9 mouse cellular contexts compared by ENCODE assay signal in the genomic region with DNA sequence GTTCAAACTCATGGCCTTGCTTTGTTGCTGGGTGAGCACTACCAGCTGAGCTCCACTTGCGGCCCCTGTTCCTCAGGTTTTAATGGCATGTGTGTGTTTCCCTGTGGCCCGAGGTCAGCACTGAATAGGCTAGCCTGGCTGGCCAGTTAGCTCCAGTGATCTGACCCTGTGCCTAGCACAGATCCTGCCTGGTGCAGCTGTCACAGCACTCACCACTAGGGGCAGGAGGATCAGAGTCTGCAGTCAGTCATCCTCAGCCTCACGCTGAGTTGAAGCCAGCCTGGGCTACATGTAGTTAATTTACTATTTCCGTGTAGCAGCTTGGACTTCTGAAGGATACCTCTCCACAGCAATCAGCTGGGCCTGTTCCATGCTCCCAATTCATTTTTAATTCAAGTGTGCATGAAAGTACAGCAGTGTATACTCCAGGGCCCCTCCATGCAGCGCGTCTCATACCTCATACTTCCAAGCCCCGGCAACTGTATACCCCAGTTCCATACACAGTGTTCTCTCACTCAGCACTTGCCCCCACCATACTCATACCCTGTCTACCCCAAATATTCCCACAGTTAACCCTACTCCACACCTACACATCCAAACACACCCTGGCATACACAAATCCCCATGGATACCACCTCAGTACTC. TPM values are rescaled to one million over a fixed set of nuclear protein-coding genes. Genes with fewer than 3 reads are reported as not detected.
DNase-seq lines count a peak whose midpoint lies in the region; ATAC-seq lines count a peak whose summit lies in the region.
"Had no signal": no experiment of that assay in that cellular context is flagged by ENCODE, and none has a peak within 500 bp of the region (broad histone marks: within the 10 kb centered on the region; RNA-seq: fewer than 3 reads in every experiment).

No protein-coding gene starts in this region.

- ATAC-seq in forebrain, embryonic 13.5 days = peak; percentile 50; the same call in 1 of the 2 replicates
- ATAC-seq in intestine, embryonic 16.5 days = no peak
- no peak for ATAC-seq in activated CD4-positive, CD25-positive, alpha-beta regulatory T cell, adult 4 months

- peaks cover 16% of the 10 kb centered on the region for H3K4me1 ChIP-seq in forebrain, embryonic 13.5 days
- peaks cover 56% of the 10 kb centered on the region for H3K4me1 ChIP-seq in intestine, embryonic 16.5 days (ENCODE audit: control insufficient read depth, insufficient read depth, low read length)
- H3K4me1 ChIP-seq in megakaryocyte, embryonic 14.5 days = peaks cover 100% of the 10 kb centered on the region

- H3K4me2 ChIP-seq in forebrain, embryonic 13.5 days = no peak overlapping the region
- H3K4me2 ChIP-seq in intestine, embryonic 16.5 days (ENCODE audit: low read depth, low read length) = no peak overlapping the region
- H3K4me2 ChIP-seq: liver, embryonic 13.5 days had no signal

- DNase-seq in heart, adult 11 months = peak; percentile 96
- no peak for DNase-seq in heart, postnatal 25 days (ENCODE audit: low spot score)
- DNase-seq in ZHBTc4 (ENCODE audit: low read depth, low spot score) = peak; percentile 61
- DNase-seq in frontal cortex, postnatal 25 days (ENCODE audit: low spot score in 2 of 2) = no peak
- DNase-seq: liver, embryonic 13.5 days had no signal

- H3K36me3 ChIP-seq in forebrain, embryonic 13.5 days (ENCODE audit: poor library complexity, severe bottlenecking) = no peaks in the 10 kb centered on the region
- no peaks in the 10 kb centered on the region for H3K36me3 ChIP-seq in intestine, embryonic 16.5 days (ENCODE audit: control insufficient read depth, insufficient read depth, low read length)
- H3K36me3 ChIP-seq in megakaryocyte, embryonic 14.5 days (replicated peaks; ENCODE audit: low read length) = peaks cover 68% of the 10 kb centered on the region
- H3K36me3 ChIP-seq: liver, embryonic 13.5 days had no signal

- H3K27me3 ChIP-seq in forebrain, embryonic 13.5 days = no peaks in the 10 kb centered on the region
- no peaks in the 10 kb centered on the region for H3K27me3 ChIP-seq in intestine, embryonic 16.5 days (replicated peaks; ENCODE audit: control insufficient read depth, insufficient read depth, low read length)
- no peaks in the 10 kb centered on the region for H3K27me3 ChIP-seq in megakaryocyte, embryonic 14.5 days (replicated peaks)

- H3K27ac ChIP-seq in forebrain, embryonic 13.5 days = peak overlapping the region; percentile 21; the same call in 1 of the 2 replicates
- H3K27ac ChIP-seq in intestine, embryonic 16.5 days (ENCODE audit: low read length) = peak overlapping the region; percentile 6; the same call in 1 of the 2 replicates
- H3K27ac ChIP-seq: liver, embryonic 13.5 days had no signal

- intact Hi-C loops in heart, postnatal 25 days (cut with DNase I) = loop anchor here (1.0 kb wide), 1 partner anchor 37 kb away; no protein-coding TSS in a partner anchor

- H3K9ac ChIP-seq in forebrain, embryonic 13.5 days = no peak overlapping the region
- no peak overlapping the region for H3K9ac ChIP-seq in intestine, embryonic 16.5 days (ENCODE audit: low read depth, low read length)

- WGBS in forebrain, embryonic 13.5 days = 70% methylated on average over 7 of the region's 7 CpGs
- WGBS in intestine, embryonic 16.5 days = 61% methylated on average over 7 of the region's 7 CpGs

- no peak overlapping the region for H3K4me3 ChIP-seq in forebrain, embryonic 13.5 days
- H3K4me3 ChIP-seq in intestine, embryonic 16.5 days (ENCODE audit: low read length) = no peak overlapping the region
- H3K4me3 ChIP-seq in megakaryocyte, embryonic 14.5 days (replicated peaks) = peak overlapping the region; percentile 72
- H3K4me3 ChIP-seq: liver, embryonic 13.5 days had no signal

- H3K9me3 ChIP-seq in forebrain, embryonic 13.5 days (replicated peaks) = no peaks in the 10 kb centered on the region
- no peaks in the 10 kb centered on the region for H3K9me3 ChIP-seq in intestine, embryonic 16.5 days (ENCODE audit: control insufficient read depth, low read length)
- H3K9me3 ChIP-seq in megakaryocyte, embryonic 14.5 days = no peaks in the 10 kb centered on the region
- H3K9me3 ChIP-seq: liver, embryonic 13.5 days had no signal

RNA-seq across cellular contexts. Expression of gene Ccdc12, which starts 16.3 kb away (rescaled TPM):
- total RNA-seq in heart, postnatal 25 days (2021) = 10 to 100 TPM; 61.6 to 66.8 TPM
- 146 and 152 TPM in 2 replicates for polyA plus RNA-seq in forebrain, embryonic 13.5 days (2015; fragmentation: Nextera tagmentation; extraction: Ambion mirVana)
- polyA plus RNA-seq in intestine, embryonic 16.5 days (2015; fragmentation: Nextera tagmentation; extraction: Ambion mirVana) = 168 and 188 TPM in 2 replicates
- polyA plus RNA-seq in megakaryocyte, embryonic 14.5 days (2012; ENCODE audit: insufficient read depth, low replicate concordance) = 77.7 and 537 TPM in 2 replicates
- 100 to 1,000 TPM; 224 to 285 TPM for polyA plus RNA-seq in activated CD4-positive, CD25-positive, alpha-beta regulatory T cell, adult 4 months (2017; shearing (Covaris generic))

RNA-seq across cellular contexts. Expression of gene Nbeal2, which starts 18.6 kb away (rescaled TPM):
- total RNA-seq in heart, postnatal 25 days (2021) = 1 to 10 TPM; 8.2 to 8.7 TPM
- polyA plus RNA-seq in forebrain, embryonic 13.5 days (2015; fragmentation: Nextera tagmentation; extraction: Ambion mirVana) = 2.1 and 2.2 TPM in 2 replicates
- polyA plus RNA-seq in intestine, embryonic 16.5 days (2015; fragmentation: Nextera tagmentation; extraction: Ambion mirVana) = 4.0 and 4.2 TPM in 2 replicates
- polyA plus RNA-seq in megakaryocyte, embryonic 14.5 days (2012; ENCODE audit: insufficient read depth, low replicate concordance) = 102 and 106 TPM in 2 replicates
- polyA plus RNA-seq in activated CD4-positive, CD25-positive, alpha-beta regulatory T cell, adult 4 months (2017; shearing (Covaris generic)) = 10 to 100 TPM; 26.4 to 33.4 TPM

RNA-seq across cellular contexts. Expression of gene Nradd, which starts 48.3 kb away (rescaled TPM):
- total RNA-seq in heart, postnatal 25 days (2021) = 1 to 10 TPM; 1.1 to 2.0 TPM
- 30.0 and 31.5 TPM in 2 replicates for polyA plus RNA-seq in forebrain, embryonic 13.5 days (2015; fragmentation: Nextera tagmentation; extraction: Ambion mirVana)
- polyA plus RNA-seq in intestine, embryonic 16.5 days (2015; fragmentation: Nextera tagmentation; extraction: Ambion mirVana) = 25.7 and 28.4 TPM in 2 replicates
- 6.7 and 12.4 TPM in 2 replicates for polyA plus RNA-seq in megakaryocyte, embryonic 14.5 days (2012; ENCODE audit: insufficient read depth, low replicate concordance)
- 1 to 10 TPM; 2.4 to 3.4 TPM for polyA plus RNA-seq in activated CD4-positive, CD25-positive, alpha-beta regulatory T cell, adult 4 months (2017; shearing (Covaris generic))

Comparison
In these comparisons a context has a peak if more than half of its experiments do, and no peak if none do; other contexts are left out.
1. DNase-seq: peak in heart, adult 11 months (single experiment) and ZHBTc4 (single experiment); none in heart, postnatal 25 days (single experiment) and frontal cortex, postnatal 25 days (0 of 2).